Mouse (Mus musculus): ENCODE measurements around the gene Rbm20. TPM values are rescaled to one million over a fixed set of nuclear protein-coding genes. Genes with fewer than 3 reads are reported as not detected.

Rbm20 gene
- polyA plus RNA-seq, 1 experiment from 2014 or later = 52.0 TPM

- H3K36me3 ChIP-seq (ENCODE audit: control insufficient read depth, insufficient read depth, low read length) = no peaks in the 10 kb centered on the region
- ATAC-seq (ENCODE audit: insufficient number of reproducible peaks, insufficient read depth, low FRiP score, low read depth) = no peak
- no peak overlapping the region for H3K4me3 ChIP-seq (ENCODE audit: control insufficient read depth in 1 of 2, insufficient read depth in 1 of 2, low read depth in 1 of 2, low read length in 2 of 2)
- peaks cover 4 to 15% of the 10 kb centered on the region in 2 experiments for H3K4me1 ChIP-seq (ENCODE audit: control insufficient read depth in 2 of 2, insufficient read depth in 2 of 2, low read length in 2 of 2)
- no peaks in the 10 kb centered on the region for H3K9me3 ChIP-seq (ENCODE audit: control insufficient read depth, low read length)
- no peak overlapping the region for H3K27ac ChIP-seq (replicated peaks in 1 of 2; ENCODE audit: control insufficient read depth in 1 of 2, insufficient read depth in 1 of 2, low read depth in 2 of 2, low read length in 2 of 2)
- no peaks in the 10 kb centered on the region for H3K27me3 ChIP-seq (ENCODE audit: control insufficient read depth, insufficient read depth, low read length)
- no peak overlapping the region for H3K9ac ChIP-seq (ENCODE audit: low read length)
- H3K4me2 ChIP-seq (ENCODE audit: low read length) = no peak overlapping the region
- WGBS = 69% methylated on average over 3 of the region's 3 CpGs
These were observed 210.7 kb downstream of the Rbm20 start for GRCm38 (mm10) chr19:53887822-53888221.

DNA sequence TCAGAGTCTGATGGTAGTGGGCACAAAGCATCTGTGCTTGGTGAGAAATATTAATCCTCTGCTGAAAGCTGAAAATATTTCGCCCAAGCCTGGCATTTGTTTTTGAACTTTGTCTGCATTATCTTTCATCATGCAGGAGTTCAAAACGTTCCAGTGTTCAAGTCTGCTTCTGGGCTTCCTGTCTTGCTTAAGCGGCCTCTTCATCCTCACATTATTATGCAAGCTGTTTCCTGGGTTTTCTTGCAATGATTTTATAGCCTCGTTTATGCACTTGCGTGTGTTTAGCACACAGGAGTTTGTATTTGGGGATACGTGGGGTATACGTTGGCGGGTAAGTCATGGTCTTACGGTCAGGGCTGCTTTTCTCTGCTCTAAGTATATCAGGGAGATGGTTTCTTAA is 211.2 kb downstream of the Rbm20 start:
- no peak for ATAC-seq (ENCODE audit: insufficient number of reproducible peaks, insufficient read depth, low FRiP score, low read depth)

DNA sequence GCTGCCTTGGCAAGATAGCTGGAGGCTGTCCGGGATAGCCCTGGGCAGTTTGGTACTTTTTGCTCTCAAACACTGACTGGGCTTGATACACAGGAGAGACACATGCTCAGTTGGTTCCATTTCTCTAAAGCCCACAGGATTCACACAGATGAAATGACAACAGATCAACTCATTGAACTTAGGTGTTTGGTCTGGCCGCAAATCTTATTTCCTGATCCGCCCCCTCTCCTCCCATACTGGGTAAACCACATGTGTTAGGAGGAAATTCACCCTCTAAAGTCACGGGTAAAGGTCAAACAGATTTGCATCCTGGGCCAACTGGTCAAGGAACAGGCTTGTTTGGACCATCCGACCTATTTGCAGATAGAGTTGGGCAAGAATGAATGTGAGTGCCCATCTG is 212.4 kb downstream of the Rbm20 start:
- H3K36me3 ChIP-seq (ENCODE audit: control insufficient read depth, insufficient read depth, low read length) = no peaks in the 10 kb centered on the region
- H3K4me3 ChIP-seq (ENCODE audit: control insufficient read depth in 1 of 2, insufficient read depth in 1 of 2, low read depth in 1 of 2, low read length in 2 of 2) = no peak overlapping the region
- H3K4me2 ChIP-seq (ENCODE audit: low read length) = no peak overlapping the region
- no peak overlapping the region for H3K27ac ChIP-seq (replicated peaks in 1 of 2; ENCODE audit: control insufficient read depth in 1 of 2, insufficient read depth in 1 of 2, low read depth in 2 of 2, low read length in 2 of 2)
- H3K9me3 ChIP-seq (ENCODE audit: control insufficient read depth, low read length) = no peaks in the 10 kb centered on the region
- ATAC-seq (ENCODE audit: insufficient number of reproducible peaks, insufficient read depth, low FRiP score, low read depth) = no peak
- no peak overlapping the region for H3K9ac ChIP-seq (ENCODE audit: low read length)
- 73% methylated on average over 5 of the region's 5 CpGs for WGBS
- no peaks in the 10 kb centered on the region for H3K27me3 ChIP-seq (ENCODE audit: control insufficient read depth, insufficient read depth, low read length)
- H3K4me1 ChIP-seq (ENCODE audit: control insufficient read depth in 2 of 2, insufficient read depth in 2 of 2, low read length in 2 of 2) = peaks cover 7 to 21% of the 10 kb centered on the region in 2 experiments

More for the DNA sequence above, 211.2 kb downstream of the Rbm20 start:
- Histone ChIP-seq H3K27me3 (ENCODE audit: control insufficient read depth, insufficient read depth, low read length) (no peaks in the 10 kb centered on the region), H3K27ac (replicated peaks in 1 of 2; ENCODE audit: control insufficient read depth in 1 of 2, insufficient read depth in 1 of 2, low read depth in 2 of 2, low read length in 2 of 2) (no peak overlapping the region), H3K9me3 (ENCODE audit: control insufficient read depth, low read length) (no peaks in the 10 kb centered on the region), H3K4me3 (ENCODE audit: control insufficient read depth in 1 of 2, insufficient read depth in 1 of 2, low read depth in 1 of 2, low read length in 2 of 2) (no peak overlapping the region), H3K36me3 (ENCODE audit: control insufficient read depth, insufficient read depth, low read length) (no peaks in the 10 kb centered on the region), H3K4me1 (ENCODE audit: control insufficient read depth in 2 of 2, insufficient read depth in 2 of 2, low read length in 2 of 2) (peaks cover 4 to 15% of the 10 kb centered on the region in 2 experiments), H3K4me2 (ENCODE audit: low read length) (no peak overlapping the region), H3K9ac (ENCODE audit: low read length) (no peak overlapping the region)
- 76% methylated on average over 9 of the region's 9 CpGs for WGBS

- no peak for ATAC-seq (ENCODE audit: insufficient number of reproducible peaks, insufficient read depth, low FRiP score, low read depth)
- no peak overlapping the region for H3K4me2 ChIP-seq (ENCODE audit: low read length)
- no peak overlapping the region for H3K9ac ChIP-seq (ENCODE audit: low read length)
- H3K4me3 ChIP-seq (ENCODE audit: control insufficient read depth in 1 of 2, insufficient read depth in 1 of 2, low read depth in 1 of 2, low read length in 2 of 2) = no peak overlapping the region
- H3K27me3 ChIP-seq (ENCODE audit: control insufficient read depth, insufficient read depth, low read length) = no peaks in the 10 kb centered on the region
- WGBS = 43% methylated on average over 5 of the region's 5 CpGs
- no peak overlapping the region for H3K27ac ChIP-seq (replicated peaks in 1 of 2; ENCODE audit: control insufficient read depth in 1 of 2, insufficient read depth in 1 of 2, low read depth in 2 of 2, low read length in 2 of 2)
- H3K4me1 ChIP-seq (ENCODE audit: control insufficient read depth in 2 of 2, insufficient read depth in 2 of 2, low read length in 2 of 2) = peaks cover 7 to 21% of the 10 kb centered on the region in 2 experiments
- no peaks in the 10 kb centered on the region for H3K9me3 ChIP-seq (ENCODE audit: control insufficient read depth, low read length)
- no peaks in the 10 kb centered on the region for H3K36me3 ChIP-seq (ENCODE audit: control insufficient read depth, insufficient read depth, low read length)
These were observed 213.2 kb downstream of the Rbm20 start for GRCm38 (mm10) chr19:53890274-53890673.

DNA sequence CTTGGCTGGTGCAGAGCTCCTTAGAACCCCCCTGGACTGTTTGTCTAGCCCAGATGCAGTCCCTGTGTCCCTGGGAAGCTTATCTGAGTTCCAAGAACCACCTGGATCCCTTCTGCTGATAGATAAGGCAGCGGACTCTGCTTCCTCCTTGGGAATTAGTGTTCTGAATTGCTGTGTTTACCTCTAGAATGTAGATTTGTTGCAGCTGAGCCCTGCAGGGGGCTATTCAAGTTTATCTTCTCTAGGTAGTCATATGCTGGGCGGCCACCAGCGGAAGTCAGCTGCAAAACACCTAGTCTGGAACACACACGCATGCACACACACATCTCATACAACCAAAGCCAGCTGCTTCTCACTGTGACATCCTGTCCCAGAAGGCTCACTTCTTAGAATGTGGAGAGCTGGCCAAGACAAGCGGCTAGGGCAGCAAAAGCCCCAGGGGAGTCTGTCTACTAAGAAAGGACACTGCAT is 213.7 kb downstream of the Rbm20 start:
- Histone ChIP-seq H3K36me3 (ENCODE audit: control insufficient read depth, insufficient read depth, low read length) (no peaks in the 10 kb centered on the region), H3K27ac (replicated peaks in 1 of 2; ENCODE audit: control insufficient read depth in 1 of 2, insufficient read depth in 1 of 2, low read depth in 2 of 2, low read length in 2 of 2) (no peak overlapping the region), H3K27me3 (ENCODE audit: control insufficient read depth, insufficient read depth, low read length) (no peaks in the 10 kb centered on the region), H3K9me3 (ENCODE audit: control insufficient read depth, low read length) (no peaks in the 10 kb centered on the region), H3K4me1 (ENCODE audit: control insufficient read depth in 2 of 2, insufficient read depth in 2 of 2, low read length in 2 of 2) (peaks cover 7 to 21% of the 10 kb centered on the region in 2 experiments), H3K4me3 (ENCODE audit: control insufficient read depth in 1 of 2, insufficient read depth in 1 of 2, low read depth in 1 of 2, low read length in 2 of 2) (no peak overlapping the region), H3K4me2 (ENCODE audit: low read length) (no peak overlapping the region), H3K9ac (ENCODE audit: low read length) (no peak overlapping the region)
- no peak for ATAC-seq (ENCODE audit: insufficient number of reproducible peaks, insufficient read depth, low FRiP score, low read depth)
- WGBS = 52% methylated on average over 5 of the region's 5 CpGs

DNA sequence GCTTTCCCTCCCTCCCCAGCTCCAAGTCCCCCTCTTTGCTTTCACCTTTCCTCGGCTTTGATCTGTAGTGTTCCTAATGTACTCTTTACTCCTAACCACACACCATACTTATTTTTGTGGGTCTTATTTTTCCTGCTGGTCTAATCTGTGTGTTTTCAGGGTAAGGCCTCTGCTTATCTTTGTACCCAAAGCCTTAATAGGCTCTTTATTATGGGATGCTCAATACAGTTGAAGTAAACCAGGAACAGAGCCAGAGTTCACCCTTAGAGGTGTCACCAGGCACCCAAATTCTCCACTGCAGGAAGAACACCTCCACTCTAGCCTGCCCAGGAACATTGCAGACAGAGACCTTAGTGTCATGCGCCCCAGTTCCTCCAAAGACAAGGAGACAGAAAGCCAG is 214.5 kb downstream of the Rbm20 start:
- H3K9ac ChIP-seq (ENCODE audit: low read length) = no peak overlapping the region
- H3K4me3 ChIP-seq (ENCODE audit: control insufficient read depth in 1 of 2, insufficient read depth in 1 of 2, low read depth in 1 of 2, low read length in 2 of 2) = no peak overlapping the region
- H3K4me2 ChIP-seq (ENCODE audit: low read length) = no peak overlapping the region
- H3K27ac ChIP-seq (replicated peaks in 1 of 2; ENCODE audit: control insufficient read depth in 1 of 2, insufficient read depth in 1 of 2, low read depth in 2 of 2, low read length in 2 of 2) = peak overlapping the region in 1 of 2 experiments; percentile 46; a peak in 1 of 4 replicates
- 80% methylated on average over 2 of the region's 2 CpGs for whole genome bisulfite sequencing
- no peaks in the 10 kb centered on the region for H3K36me3 ChIP-seq (ENCODE audit: control insufficient read depth, insufficient read depth, low read length)
- ATAC-seq (ENCODE audit: insufficient number of reproducible peaks, insufficient read depth, low FRiP score, low read depth) = no peak
- H3K9me3 ChIP-seq (ENCODE audit: control insufficient read depth, low read length) = no peaks in the 10 kb centered on the region
- no peaks in the 10 kb centered on the region for H3K27me3 ChIP-seq (ENCODE audit: control insufficient read depth, insufficient read depth, low read length)
- peaks cover 7 to 21% of the 10 kb centered on the region in 2 experiments for H3K4me1 ChIP-seq (ENCODE audit: control insufficient read depth in 2 of 2, insufficient read depth in 2 of 2, low read length in 2 of 2)

GRCm38 (mm10) chr19:53892061-53892460 is 215.0 kb downstream of the Rbm20 start, which contains the start of gene Pdcd4:
Gene Pdcd4 (plus strand): TSS chr19:53892231.
- no peak for ATAC-seq (ENCODE audit: insufficient number of reproducible peaks, insufficient read depth, low FRiP score, low read depth)
- Histone ChIP-seq H3K9ac (ENCODE audit: low read length) (no peak within 1 kb of the TSS), H3K27ac (replicated peaks in 1 of 2; ENCODE audit: control insufficient read depth in 1 of 2, insufficient read depth in 1 of 2, low read depth in 2 of 2, low read length in 2 of 2) (peak within 1 kb of the TSS; percentile 46 to 54; a peak in 3 of 4 replicates)

GRCm38 (mm10) chr19:53892838-53893359 is 215.8 kb downstream of the Rbm20 start:
- 47% methylated on average over 9 of the region's 9 CpGs for WGBS
- Histone ChIP-seq H3K4me3 (ENCODE audit: control insufficient read depth in 1 of 2, insufficient read depth in 1 of 2, low read depth in 1 of 2, low read length in 2 of 2) (no peak overlapping the region), H3K9me3 (ENCODE audit: control insufficient read depth, low read length) (no peaks in the 10 kb centered on the region), H3K27me3 (ENCODE audit: control insufficient read depth, insufficient read depth, low read length) (no peaks in the 10 kb centered on the region), H3K4me2 (ENCODE audit: low read length) (no peak overlapping the region), H3K36me3 (ENCODE audit: control insufficient read depth, insufficient read depth, low read length) (no peaks in the 10 kb centered on the region), H3K9ac (ENCODE audit: low read length) (no peak overlapping the region), H3K27ac (replicated peaks in 1 of 2; ENCODE audit: control insufficient read depth in 1 of 2, insufficient read depth in 1 of 2, low read depth in 2 of 2, low read length in 2 of 2) (no peak overlapping the region), H3K4me1 (ENCODE audit: control insufficient read depth in 2 of 2, insufficient read depth in 2 of 2, low read length in 2 of 2) (peaks cover 7 to 25% of the 10 kb centered on the region in 2 experiments)
- no peak for ATAC-seq (ENCODE audit: insufficient number of reproducible peaks, insufficient read depth, low FRiP score, low read depth)

More at GRCm38 (mm10) chr19:53892061-53892460, 215.0 kb downstream of the Rbm20 start, which contains the start of gene Pdcd4:
- 28% methylated on average over 3 of the region's 3 CpGs for WGBS
- Histone ChIP-seq H3K4me2 (ENCODE audit: low read length) (no peak within 1 kb of the TSS), H3K4me3 (ENCODE audit: control insufficient read depth in 1 of 2, insufficient read depth in 1 of 2, low read depth in 1 of 2, low read length in 2 of 2) (no peak within 1 kb of the TSS), H3K27me3 (ENCODE audit: control insufficient read depth, insufficient read depth, low read length) (no peaks in the 10 kb centered on the region), H3K36me3 (ENCODE audit: control insufficient read depth, insufficient read depth, low read length) (no peaks in the 10 kb centered on the region), H3K4me1 (ENCODE audit: control insufficient read depth in 2 of 2, insufficient read depth in 2 of 2, low read length in 2 of 2) (peaks cover 7 to 21% of the 10 kb centered on the region in 2 experiments), H3K9me3 (ENCODE audit: control insufficient read depth, low read length) (no peaks in the 10 kb centered on the region)

All from heart, embryonic 14.5 days (tissue).